Mouse (Mus musculus) heart, adult 2 months (tissue): ENCODE data around the gene Arhgap8. TPM values are rescaled to one million over a fixed set of nuclear protein-coding genes. Genes with fewer than 3 reads are reported as not detected.
A peak's percentile ranks its signal among the peaks of the same experiment; 100 is the strongest.

Experiments used
- DNase-seq, 2 experiments: peaks; one replicate each; pipeline ENCODE4 v3.0.0; 2021
- H3K27ac ChIP-seq: fragments of 200-600 bp; 2 replicates; pipeline ENCODE4 v1.8.1; 2022
- H3K27me3 ChIP-seq: fragments of 200-500 bp; 2 replicates; pipeline ENCODE4 v1.6.1; 2012; ENCODE audit warnings: mild to moderate bottlenecking, low read length, inconsistent platforms, mixed read lengths; ENCODE audit not compliant: control insufficient read depth, insufficient read depth
- H3K36me3 ChIP-seq: fragments of 200-500 bp; 2 replicates; pipeline ENCODE4 v1.6.1; 2012; ENCODE audit warnings: low read length, inconsistent platforms; ENCODE audit not compliant: control insufficient read depth, insufficient read depth
- H3K4me1 ChIP-seq: fragments of 200-500 bp; 2 replicates; pipeline ENCODE4 v1.6.1; 2011; ENCODE audit warnings: low read length; ENCODE audit not compliant: control insufficient read depth, insufficient read depth
- H3K4me3 ChIP-seq: fragments of 200-600 bp; 2 replicates; pipeline ENCODE4 v1.8.1; 2022
- H3K79me2 ChIP-seq: fragments of 200-500 bp; replicated peaks from 2 replicates; pipeline ENCODE4 v1.6.1; 2012; ENCODE audit warnings: mild to moderate bottlenecking, inconsistent platforms, low read length, moderate library complexity, mixed read lengths; ENCODE audit not compliant: control insufficient read depth, insufficient read depth
- H3K9ac ChIP-seq: fragments of 200-500 bp; 2 replicates; pipeline ENCODE4 v1.6.1; 2012; ENCODE audit warnings: low read depth, mild to moderate bottlenecking, control low read depth, inconsistent platforms, low read length, mixed read lengths
- CTCF ChIP-seq: fragments of 200-600 bp; IDR thresholded peaks from 2 replicates; pipeline ENCODE4 v1.8.1; 2022; ENCODE audit warnings: antibody characterized with exemption, mild to moderate bottlenecking, moderate library complexity
- EP300 ChIP-seq: fragments of 200-500 bp; IDR thresholded peaks from 2 replicates; pipeline ENCODE4 v1.6.1; 2011; ENCODE audit warnings: low read depth, low read length, control low read depth; ENCODE audit not compliant: insufficient read depth
- POLR2A ChIP-seq: fragments of 200-500 bp; IDR thresholded peaks from 2 replicates; pipeline ENCODE4 v1.6.1; 2011; ENCODE audit warnings: mild to moderate bottlenecking, low read depth, low read length, control low read depth; ENCODE audit not compliant: insufficient read depth
- WGBS: fragments of 180-500 bp; shearing (Covaris S2); methylation state at CpG from one replicate; pipeline ENCODE4 v1.1.7; 2018; 5-methylcytosine and 5-hydroxymethylcytosine counted together
- intact Hi-C: fragments of 180-260 bp; cut with DNase I; formaldehyde crosslinking; loops from one replicate; pipeline ENCODE4 v1.15.1; 2025
- polyA plus RNA-seq: library from polyadenylated mRNA; depleted of rRNA; stranded (reverse); fragments of >200 nt; gene quantifications from 2 replicates; pipeline ENCODE4 v1.2.3, GENCODE M21; 2012
- total RNA-seq, 2 experiments: library from RNA; stranded (reverse); gene quantifications; 2 replicates each; pipeline ENCODE4 v1.2.3; 2021

Gene Arhgap8
- total and polyA plus RNA-seq, 3 experiments = 0.70 to 1.9 (median 1.5) TPM

DNA sequence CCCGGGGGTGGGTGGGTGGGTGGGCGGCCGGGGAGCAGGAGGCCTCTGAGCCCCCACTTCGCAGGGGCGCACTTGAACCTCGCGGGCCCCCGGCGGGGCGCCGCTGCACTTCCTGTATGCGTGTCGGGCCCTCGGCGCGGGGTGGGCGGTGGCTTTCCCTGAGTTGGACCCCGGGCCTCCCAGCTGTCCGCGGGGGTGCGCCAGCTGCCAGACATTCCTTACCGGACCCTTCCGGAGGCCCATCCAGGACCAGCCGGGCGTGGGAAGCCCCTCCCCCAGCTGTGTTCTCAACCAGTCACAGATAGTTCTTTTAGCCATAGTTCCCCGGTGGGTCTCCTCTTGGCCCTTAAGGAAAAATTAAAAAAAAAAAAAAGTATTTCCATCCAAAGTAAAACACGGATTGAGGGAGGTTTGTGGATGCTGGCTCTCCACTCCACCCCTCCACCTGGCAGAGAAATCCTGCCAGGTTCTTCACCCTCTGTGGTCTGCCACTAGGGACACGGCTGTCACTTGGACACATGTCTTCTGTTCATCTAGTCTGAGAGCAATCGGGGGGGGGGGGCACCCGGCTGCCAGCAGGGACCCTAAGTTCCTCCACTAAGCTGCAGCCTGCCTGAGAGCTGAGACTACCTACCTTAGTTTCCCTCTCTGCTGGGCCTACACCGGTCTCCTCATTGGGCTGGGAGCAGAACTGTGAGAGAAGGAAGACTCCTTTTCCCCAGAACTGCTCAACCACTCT, 38.2 kb upstream of the Arhgap8 start:
- Histone ChIP-seq H3K4me1 (peaks cover 6% of the 10 kb centered on the region), H3K79me2 (no peaks in the 10 kb centered on the region), H3K36me3 (no peaks in the 10 kb centered on the region), H3K4me3 (peak overlapping the region; percentile 75), H3K9ac (peak overlapping the region; percentile 89), H3K27me3 (no peaks in the 10 kb centered on the region; the same call in 1 of the 2 replicates), H3K27ac (peak overlapping the region; percentile 53)
- 6% methylated on average over 24 of the region's 31 CpGs for WGBS
- intact Hi-C loops = no loop called here
- TF ChIP-seq EP300 (no peak), CTCF (0 out of 2 replicates have a peak, but pooled peaks have one; percentile 3), POLR2A (no peak)
- peak; percentile 68 to 70 for DNase-seq

- H3K79me2 ChIP-seq = no peaks in the 10 kb centered on the region
- no peak for DNase-seq
- H3K4me3 ChIP-seq = no peak overlapping the region
- 90% methylated on average over 3 of the region's 3 CpGs for WGBS
- no peak overlapping the region for H3K27ac ChIP-seq
- intact Hi-C loops = no loop called here
- peaks cover 6% of the 10 kb centered on the region for H3K4me1 ChIP-seq
- no peaks in the 10 kb centered on the region for H3K36me3 ChIP-seq
- H3K27me3 ChIP-seq = no peaks in the 10 kb centered on the region; the same call in 1 of the 2 replicates
- TF ChIP-seq EP300 (no peak), POLR2A (no peak)
- no peak overlapping the region for H3K9ac ChIP-seq
Observed at GRCm38 (mm10) chr15:84682206-84682605, 37.6 kb upstream of the Arhgap8 start.

- DNase-seq = no peak
- Histone ChIP-seq H3K79me2 (no peaks in the 10 kb centered on the region), H3K36me3 (no peaks in the 10 kb centered on the region), H3K27ac (no peak overlapping the region), H3K27me3 (no peaks in the 10 kb centered on the region; the same call in 1 of the 2 replicates), H3K4me1 (peaks cover 8% of the 10 kb centered on the region), H3K4me3 (no peak overlapping the region), H3K9ac (no peak overlapping the region)
- intact Hi-C loops = no loop called here
- TF ChIP-seq EP300 (no peak), CTCF (no peak), POLR2A (no peak)
- 84% methylated on average over 5 of the region's 5 CpGs for WGBS
Observed at GRCm38 (mm10) chr15:84682821-84683220, 37.0 kb upstream of the Arhgap8 start.

DNA sequence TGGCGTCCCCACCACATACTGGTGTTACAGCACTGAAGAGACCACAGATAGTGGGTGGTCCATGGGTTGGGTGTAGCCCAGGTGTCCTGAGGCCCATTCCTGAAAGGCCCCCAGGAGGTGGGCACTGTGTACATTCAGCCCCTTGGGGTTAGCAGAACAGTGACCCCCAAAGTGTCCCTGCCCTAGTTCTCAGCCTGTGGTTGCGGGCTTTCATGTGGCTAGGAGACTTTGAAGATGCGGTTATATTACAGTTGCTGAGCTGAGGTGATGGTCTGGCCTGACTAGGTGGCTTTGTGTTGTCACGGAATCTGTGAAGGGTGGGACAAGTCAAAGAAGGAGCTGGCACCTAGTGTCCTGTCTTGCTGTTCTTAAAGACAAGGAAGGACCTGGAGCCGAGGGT, 35.3 kb upstream of the Arhgap8 start:
- 87% methylated on average over 5 of the region's 5 CpGs for WGBS
- Histone ChIP-seq H3K79me2 (no peaks in the 10 kb centered on the region), H3K36me3 (no peaks in the 10 kb centered on the region), H3K27ac (no peak overlapping the region), H3K4me3 (no peak overlapping the region), H3K27me3 (no peaks in the 10 kb centered on the region; the same call in 1 of the 2 replicates), H3K9ac (no peak overlapping the region), H3K4me1 (peaks cover 8% of the 10 kb centered on the region)
- TF ChIP-seq POLR2A (no peak), EP300 (no peak), CTCF (no peak)
- intact Hi-C loops = no loop called here
- DNase-seq = no peak

- H3K4me3 ChIP-seq = no peak overlapping the region
- no peak overlapping the region for H3K27ac ChIP-seq
- H3K36me3 ChIP-seq = no peaks in the 10 kb centered on the region
- DNase-seq = peak in 1 of 2 experiments; percentile 75
- intact Hi-C loops = no loop called here
- WGBS = 31% methylated on average over 3 of the region's 3 CpGs
- H3K4me1 ChIP-seq = peaks cover 8% of the 10 kb centered on the region
- TF ChIP-seq EP300 (no peak), CTCF (no peak), POLR2A (no peak)
- no peaks in the 10 kb centered on the region; the same call in 1 of the 2 replicates for H3K27me3 ChIP-seq
- no peaks in the 10 kb centered on the region for H3K79me2 ChIP-seq
- no peak overlapping the region for H3K9ac ChIP-seq
Observed at GRCm38 (mm10) chr15:84685417-84685816, 34.4 kb upstream of the Arhgap8 start.

DNA sequence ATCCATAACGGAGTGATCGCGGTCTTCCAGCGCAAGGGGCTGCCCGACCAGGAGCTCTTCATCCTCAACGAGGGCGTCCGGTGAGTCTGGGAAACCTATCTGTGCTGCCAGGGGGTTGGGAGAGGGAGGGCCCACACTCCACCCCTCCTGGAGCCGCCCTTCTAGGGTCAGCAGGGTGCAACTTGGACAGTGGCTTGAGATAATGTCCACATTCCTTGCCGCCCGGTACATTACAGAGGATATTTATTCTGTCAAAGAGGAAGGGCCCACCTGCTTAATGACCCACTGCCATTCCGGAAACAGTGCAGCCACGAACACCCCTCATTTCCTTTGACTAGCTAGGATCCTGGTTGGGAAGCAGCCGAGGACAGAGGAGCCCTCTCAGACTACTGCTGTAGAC, 31.9 kb upstream of the Arhgap8 start:
- Histone ChIP-seq H3K4me3 (no peak overlapping the region), H3K27ac (peak overlapping the region; percentile 43), H3K9ac (no peak overlapping the region), H3K36me3 (no peaks in the 10 kb centered on the region), H3K4me1 (peaks cover 5% of the 10 kb centered on the region), H3K79me2 (no peaks in the 10 kb centered on the region), H3K27me3 (no peaks in the 10 kb centered on the region)
- DNase-seq = peak; percentile 38 to 47
- no peak for TF ChIP-seq CTCF
- no peak for TF ChIP-seq POLR2A
- no peak for TF ChIP-seq EP300
- intact Hi-C loops = no loop called here
- 48% methylated on average over 14 of the region's 14 CpGs for WGBS
